In the genomic region with DNA sequence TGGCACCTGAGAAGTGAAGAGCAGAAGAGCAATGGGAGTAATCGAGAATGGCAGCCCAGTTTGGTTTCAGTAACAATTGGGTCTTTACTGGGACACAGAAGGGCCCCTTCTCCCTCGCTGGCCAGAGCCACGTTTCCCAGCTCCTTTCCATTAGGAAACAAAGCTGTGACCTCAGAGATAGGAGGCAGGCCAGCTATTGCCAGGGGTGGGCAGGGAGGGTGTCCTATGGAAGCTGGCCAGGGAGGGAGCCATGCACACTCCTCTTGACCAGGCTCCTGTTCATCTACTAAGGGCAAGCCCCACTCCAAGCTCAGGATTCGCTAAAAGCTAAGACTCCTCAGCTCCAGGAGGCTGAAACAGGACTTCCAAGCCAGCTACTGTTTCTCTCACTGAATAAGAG, we compare ENCODE assay signal across 9 mouse cellular contexts. TPM values are rescaled to one million over a fixed set of nuclear protein-coding genes. Genes with fewer than 3 reads are reported as not detected.
DNase-seq lines count a peak whose midpoint lies in the region; ATAC-seq lines count a peak whose summit lies in the region.
"Had no signal": no experiment of that assay in that cellular context is flagged by ENCODE, and none has a peak within 500 bp of the region (broad histone marks: within the 10 kb centered on the region; RNA-seq: fewer than 3 reads in every experiment).

No protein-coding gene starts in this region.

- no peaks in the 10 kb centered on the region for H3K9me3 ChIP-seq in kidney, embryonic 16.5 days (ENCODE audit: low read length)
- no peaks in the 10 kb centered on the region for H3K9me3 ChIP-seq in embryonic facial prominence, embryonic 15.5 days (replicated peaks)
- H3K9me3 ChIP-seq in intestine, embryonic 16.5 days (ENCODE audit: control insufficient read depth, low read length): no peaks in the 10 kb centered on the region
- H3K9me3 ChIP-seq in neural tube, embryonic 15.5 days (replicated peaks): no peaks in the 10 kb centered on the region

- WGBS in kidney, embryonic 16.5 days: 9% methylated on average over 4 of the region's 4 CpGs
- WGBS in embryonic facial prominence, embryonic 15.5 days: 19% methylated on average over 4 of the region's 4 CpGs
- 37% methylated on average over 4 of the region's 4 CpGs for WGBS in intestine, embryonic 16.5 days
- 5% methylated on average over 4 of the region's 4 CpGs for WGBS in neural tube, embryonic 15.5 days

- peaks cover 6% of the 10 kb centered on the region for H3K36me3 ChIP-seq in kidney, embryonic 16.5 days (ENCODE audit: insufficient read depth, low read length)
- peaks cover 9% of the 10 kb centered on the region; the same call in 1 of the 2 replicates for H3K36me3 ChIP-seq in embryonic facial prominence, embryonic 15.5 days
- no peaks in the 10 kb centered on the region for H3K36me3 ChIP-seq in intestine, embryonic 16.5 days (ENCODE audit: control insufficient read depth, insufficient read depth, low read length)
- H3K36me3 ChIP-seq in neural tube, embryonic 15.5 days: 0 out of 2 replicates have a peak, but pooled peaks cover 6% of the 10 kb centered on the region

- peak overlapping the region; percentile 98 for H3K27ac ChIP-seq in kidney, embryonic 16.5 days (ENCODE audit: low read length)
- H3K27ac ChIP-seq in embryonic facial prominence, embryonic 15.5 days (replicated peaks): peak overlapping the region; percentile 99; the same call in 1 of the 2 replicates
- no peak overlapping the region for H3K27ac ChIP-seq in intestine, embryonic 16.5 days (ENCODE audit: low read length)
- H3K27ac ChIP-seq in neural tube, embryonic 15.5 days (replicated peaks): no peak overlapping the region

- no peaks in the 10 kb centered on the region for H3K27me3 ChIP-seq in kidney, embryonic 16.5 days (ENCODE audit: insufficient read depth, low read length)
- no peaks in the 10 kb centered on the region for H3K27me3 ChIP-seq in embryonic facial prominence, embryonic 15.5 days
- H3K27me3 ChIP-seq in intestine, embryonic 16.5 days (replicated peaks; ENCODE audit: control insufficient read depth, insufficient read depth, low read length): no peaks in the 10 kb centered on the region
- H3K27me3 ChIP-seq in neural tube, embryonic 15.5 days (replicated peaks): no peaks in the 10 kb centered on the region

- H3K4me1 ChIP-seq in kidney, embryonic 16.5 days (ENCODE audit: insufficient read depth, low read length): peaks cover 76% of the 10 kb centered on the region
- peaks cover 40% of the 10 kb centered on the region for H3K4me1 ChIP-seq in embryonic facial prominence, embryonic 15.5 days
- peaks cover 34% of the 10 kb centered on the region for H3K4me1 ChIP-seq in intestine, embryonic 16.5 days (ENCODE audit: control insufficient read depth, insufficient read depth, low read length)
- peaks cover 32% of the 10 kb centered on the region for H3K4me1 ChIP-seq in neural tube, embryonic 15.5 days

- H3K4me3 ChIP-seq in kidney, embryonic 16.5 days (ENCODE audit: low read length): peak overlapping the region; percentile 89
- H3K4me3 ChIP-seq in embryonic facial prominence, embryonic 15.5 days (replicated peaks): peak overlapping the region; percentile 95
- H3K4me3 ChIP-seq in intestine, embryonic 16.5 days (ENCODE audit: low read length): peak overlapping the region; percentile 89; the same call in 1 of the 2 replicates
- no peak overlapping the region for H3K4me3 ChIP-seq in neural tube, embryonic 15.5 days (replicated peaks)

- no peak for ATAC-seq in kidney, embryonic 16.5 days (ENCODE audit: low FRiP score, low TSS enrichment)
- no peak for ATAC-seq in embryonic facial prominence, embryonic 15.5 days (ENCODE audit: insufficient number of reproducible peaks, low FRiP score, low TSS enrichment, low read depth)
- no peak for ATAC-seq in intestine, embryonic 16.5 days
- no peak for ATAC-seq in neural tube, embryonic 15.5 days (ENCODE audit: low FRiP score)
- no peak for ATAC-seq in granulocyte monocyte progenitor cell, adult 5-6 weeks (replicated peaks; ENCODE audit: poor library complexity, severe bottlenecking)

- no peak for DNase-seq in kidney, postnatal 36 days
- DNase-seq in T-cell, adult 2 months (ENCODE audit: low spot score): no peak
- DNase-seq: left cerebral cortex, postnatal 4 days had no signal

- H3K9ac ChIP-seq in kidney, embryonic 16.5 days (replicated peaks; ENCODE audit: low read length): peak overlapping the region; percentile 90
- no peak overlapping the region for H3K9ac ChIP-seq in embryonic facial prominence, embryonic 15.5 days
- no peak overlapping the region for H3K9ac ChIP-seq in intestine, embryonic 16.5 days (ENCODE audit: low read depth, low read length)
- H3K9ac ChIP-seq in neural tube, embryonic 15.5 days (replicated peaks): no peak overlapping the region

- peak overlapping the region; percentile 97 for H3K4me2 ChIP-seq in kidney, embryonic 16.5 days (replicated peaks; ENCODE audit: low read depth, low read length)
- H3K4me2 ChIP-seq in embryonic facial prominence, embryonic 15.5 days (replicated peaks): peak overlapping the region; percentile 89
- peak overlapping the region; percentile 86; the same call in 1 of the 2 replicates for H3K4me2 ChIP-seq in intestine, embryonic 16.5 days (ENCODE audit: low read depth, low read length)
- H3K4me2 ChIP-seq in neural tube, embryonic 15.5 days: peak overlapping the region; percentile 95; the same call in 1 of the 2 replicates

RNA-seq across cellular contexts. Expression of a gene that starts 1.1 kb away (rescaled TPM):
- 21.4 and 21.9 TPM in 2 replicates for polyA plus RNA-seq in kidney, embryonic 16.5 days (2015; fragmentation: Nextera tagmentation; extraction: Ambion mirVana)
- 18.6 and 19.6 TPM in 2 replicates for polyA plus RNA-seq in embryonic facial prominence, embryonic 15.5 days (2015; fragmentation: Nextera tagmentation; extraction: Ambion mirVana)
- 7.4 and 7.9 TPM in 2 replicates for polyA plus RNA-seq in intestine, embryonic 16.5 days (2015; fragmentation: Nextera tagmentation; extraction: Ambion mirVana)
- 20.5 and 20.8 TPM in 2 replicates for polyA plus RNA-seq in neural tube, embryonic 15.5 days (2015; fragmentation: Nextera tagmentation; extraction: Ambion mirVana)
- 2.0 and 2.3 TPM in 2 replicates for total RNA-seq in granulocyte monocyte progenitor cell, adult 5-6 weeks (2014; fragmentation: Nextera tagmentation)
- total RNA-seq in granulocyte monocyte progenitor cell, adult 5-6 weeks (2017): 1.9 and 2.1 TPM in 2 replicates

RNA-seq across cellular contexts. Expression of a gene that starts 12.0 kb away (rescaled TPM):
- 29.2 and 30.0 TPM in 2 replicates for polyA plus RNA-seq in kidney, embryonic 16.5 days (2015; fragmentation: Nextera tagmentation; extraction: Ambion mirVana)
- 25.7 and 29.5 TPM in 2 replicates for polyA plus RNA-seq in embryonic facial prominence, embryonic 15.5 days (2015; fragmentation: Nextera tagmentation; extraction: Ambion mirVana)
- polyA plus RNA-seq in intestine, embryonic 16.5 days (2015; fragmentation: Nextera tagmentation; extraction: Ambion mirVana): 23.6 and 26.8 TPM in 2 replicates
- polyA plus RNA-seq in neural tube, embryonic 15.5 days (2015; fragmentation: Nextera tagmentation; extraction: Ambion mirVana): 29.4 and 33.0 TPM in 2 replicates
- 4.9 and 6.5 TPM in 2 replicates for total RNA-seq in granulocyte monocyte progenitor cell, adult 5-6 weeks (2014; fragmentation: Nextera tagmentation)
- 3.1 and 7.2 TPM in 2 replicates for total RNA-seq in granulocyte monocyte progenitor cell, adult 5-6 weeks (2017)

RNA-seq across cellular contexts. Expression of a gene that starts 20.0 kb away (rescaled TPM):
- polyA plus RNA-seq in kidney, embryonic 16.5 days (2015; fragmentation: Nextera tagmentation; extraction: Ambion mirVana): 0.30 and 1.5 TPM in 2 replicates
- 0.25 and 0.40 TPM in 2 replicates for polyA plus RNA-seq in embryonic facial prominence, embryonic 15.5 days (2015; fragmentation: Nextera tagmentation; extraction: Ambion mirVana)
- 0.37 TPM in 1 of 2 replicates, not detected in the other for polyA plus RNA-seq in intestine, embryonic 16.5 days (2015; fragmentation: Nextera tagmentation; extraction: Ambion mirVana)
- polyA plus RNA-seq in neural tube, embryonic 15.5 days (2015; fragmentation: Nextera tagmentation; extraction: Ambion mirVana): 0.36 and 1.2 TPM in 2 replicates
- total RNA-seq in granulocyte monocyte progenitor cell, adult 5-6 weeks (2014; fragmentation: Nextera tagmentation): not detected in 2 replicates
- 0.93 TPM in 1 of 2 replicates, not detected in the other for total RNA-seq in granulocyte monocyte progenitor cell, adult 5-6 weeks (2017)
- total RNA-seq: left cerebral cortex, postnatal 4 days; MEL had no signal

RNA-seq across cellular contexts. Expression of a gene that starts 22.6 kb away (rescaled TPM):
- 15.2 and 21.7 TPM in 2 replicates for polyA plus RNA-seq in kidney, embryonic 16.5 days (2015; fragmentation: Nextera tagmentation; extraction: Ambion mirVana)
- polyA plus RNA-seq in embryonic facial prominence, embryonic 15.5 days (2015; fragmentation: Nextera tagmentation; extraction: Ambion mirVana): 17.6 and 21.6 TPM in 2 replicates
- polyA plus RNA-seq in intestine, embryonic 16.5 days (2015; fragmentation: Nextera tagmentation; extraction: Ambion mirVana): 12.7 and 14.6 TPM in 2 replicates
- polyA plus RNA-seq in neural tube, embryonic 15.5 days (2015; fragmentation: Nextera tagmentation; extraction: Ambion mirVana): 21.6 and 21.8 TPM in 2 replicates
- 7.0 and 12.2 TPM in 2 replicates for total RNA-seq in granulocyte monocyte progenitor cell, adult 5-6 weeks (2014; fragmentation: Nextera tagmentation)
- total RNA-seq in granulocyte monocyte progenitor cell, adult 5-6 weeks (2017): 5.8 and 8.4 TPM in 2 replicates

RNA-seq across cellular contexts. Expression of a gene that starts 47.6 kb away (rescaled TPM):
- polyA plus RNA-seq in kidney, embryonic 16.5 days (2015; fragmentation: Nextera tagmentation; extraction: Ambion mirVana): 3.5 and 3.7 TPM in 2 replicates
- polyA plus RNA-seq in embryonic facial prominence, embryonic 15.5 days (2015; fragmentation: Nextera tagmentation; extraction: Ambion mirVana): 3.8 and 4.3 TPM in 2 replicates
- polyA plus RNA-seq in intestine, embryonic 16.5 days (2015; fragmentation: Nextera tagmentation; extraction: Ambion mirVana): 2.1 and 2.3 TPM in 2 replicates
- 3.1 and 4.5 TPM in 2 replicates for polyA plus RNA-seq in neural tube, embryonic 15.5 days (2015; fragmentation: Nextera tagmentation; extraction: Ambion mirVana)
- 14.7 and 28.8 TPM in 2 replicates for total RNA-seq in granulocyte monocyte progenitor cell, adult 5-6 weeks (2014; fragmentation: Nextera tagmentation)
- total RNA-seq in granulocyte monocyte progenitor cell, adult 5-6 weeks (2017): 9.3 and 14.4 TPM in 2 replicates

Comparison
In these comparisons a context has a peak if more than half of its experiments do, and no peak if none do; other contexts are left out.
1. H3K27ac ChIP-seq: peak in kidney, embryonic 16.5 days (single experiment) and embryonic facial prominence, embryonic 15.5 days (single experiment); none in intestine, embryonic 16.5 days (single experiment) and neural tube, embryonic 15.5 days (single experiment).
2. Peak in every context shown above with its lines, with median percentiles within 50 percentile points of each other: H3K4me2 ChIP-seq.